Mouse (Mus musculus) small intestine, adult 2 months (tissue): Measurements from ENCODE around the gene Cdc42ep2.

Experiments
- CTCF ChIP-seq: fragments of 200-500 bp; IDR thresholded peaks from 2 replicates; pipeline ENCODE4 v1.5.1; 2012; ENCODE audit warnings: low read depth, mild to moderate bottlenecking, control low read depth, inconsistent platforms, low read length, moderate library complexity, mixed read lengths; ENCODE audit not compliant: insufficient replicate concordance, insufficient read length; ENCODE audit errors: extremely low read depth
- POLR2A ChIP-seq: fragments of 200-500 bp; IDR thresholded peaks from 2 replicates; pipeline ENCODE4 v1.6.1; 2012; ENCODE audit warnings: low read depth, mild to moderate bottlenecking, control low read depth, inconsistent platforms, low read length, moderate library complexity

GRCm38 (mm10) chr19:5937836-5938406 lies 13.3 kb upstream of the Cdc42ep2 start:
- no peak for TF ChIP-seq CTCF
- no peak for TF ChIP-seq POLR2A
